Mouse (Mus musculus): ENCODE measurements around the gene G3bp1. TPM values are rescaled to one million over a fixed set of nuclear protein-coding genes. Genes with fewer than 3 reads are reported as not detected.

G3bp1 gene
- polyA plus RNA-seq, 1 experiment from 2014 or later, result 96.9 TPM

GRCm38 (mm10) chr11:55469923-55470691 lies 622 bp downstream of the G3bp1 start:
- H3K4me3 ChIP-seq (ENCODE audit: low read depth, low read length), result peak overlapping the region; percentile 91
- no peaks in the 10 kb centered on the region for H3K36me3 ChIP-seq (ENCODE audit: control insufficient read depth, insufficient read depth, low read length)
- H3K9me3 ChIP-seq (ENCODE audit: control insufficient read depth, low read length), result no peaks in the 10 kb centered on the region
- H3K27ac ChIP-seq (ENCODE audit: low read depth, low read length), result peak overlapping the region; percentile 86
- H3K4me2 ChIP-seq (ENCODE audit: low read depth, low read length), result peak overlapping the region; percentile 93
- H3K4me1 ChIP-seq (ENCODE audit: control insufficient read depth, insufficient read depth, low read length), result peaks cover 12% of the 10 kb centered on the region
- no peaks in the 10 kb centered on the region for H3K27me3 ChIP-seq (ENCODE audit: control insufficient read depth, insufficient read depth, low read length)
- 1% methylated on average over 38 of the region's 46 CpGs for WGBS
- ATAC-seq (ENCODE audit: low read depth), result peak; percentile 38; the same call in 1 of the 2 replicates
- peak overlapping the region; percentile 95 for H3K9ac ChIP-seq (replicated peaks; ENCODE audit: low read depth, low read length)

- 65% methylated on average over 8 of the region's 8 CpGs for WGBS
- peaks cover 12% of the 10 kb centered on the region for H3K4me1 ChIP-seq (ENCODE audit: control insufficient read depth, insufficient read depth, low read length)
- no peaks in the 10 kb centered on the region for H3K36me3 ChIP-seq (ENCODE audit: control insufficient read depth, insufficient read depth, low read length)
- peak overlapping the region; percentile 93 for H3K4me2 ChIP-seq (ENCODE audit: low read depth, low read length)
- H3K9me3 ChIP-seq (ENCODE audit: control insufficient read depth, low read length), result no peaks in the 10 kb centered on the region
- no peak for ATAC-seq (ENCODE audit: low read depth)
- H3K27ac ChIP-seq (ENCODE audit: low read depth, low read length), result no peak overlapping the region
- peak overlapping the region; percentile 91 for H3K4me3 ChIP-seq (ENCODE audit: low read depth, low read length)
- H3K9ac ChIP-seq (replicated peaks; ENCODE audit: low read depth, low read length), result peak overlapping the region; percentile 95
- H3K27me3 ChIP-seq (ENCODE audit: control insufficient read depth, insufficient read depth, low read length), result no peaks in the 10 kb centered on the region
These were observed 1.3 kb downstream of the G3bp1 start for GRCm38 (mm10) chr11:55470761-55471160.

- ATAC-seq (ENCODE audit: low read depth), result no peak
- H3K4me1 ChIP-seq (ENCODE audit: control insufficient read depth, insufficient read depth, low read length), result peaks cover 12% of the 10 kb centered on the region
- 96% methylated on average over 7 of the region's 7 CpGs for WGBS
- no peaks in the 10 kb centered on the region for H3K36me3 ChIP-seq (ENCODE audit: control insufficient read depth, insufficient read depth, low read length)
- no peaks in the 10 kb centered on the region for H3K27me3 ChIP-seq (ENCODE audit: control insufficient read depth, insufficient read depth, low read length)
- H3K9me3 ChIP-seq (ENCODE audit: control insufficient read depth, low read length), result no peaks in the 10 kb centered on the region
- H3K4me3 ChIP-seq (ENCODE audit: low read depth, low read length), result peak overlapping the region; percentile 91; the same call in 1 of the 2 replicates
- H3K27ac ChIP-seq (ENCODE audit: low read depth, low read length), result no peak overlapping the region
- no peak overlapping the region for H3K9ac ChIP-seq (replicated peaks; ENCODE audit: low read depth, low read length)
- peak overlapping the region; percentile 93; the same call in 1 of the 2 replicates for H3K4me2 ChIP-seq (ENCODE audit: low read depth, low read length)
These were observed 2.0 kb downstream of the G3bp1 start for GRCm38 (mm10) chr11:55471467-55471866.

GRCm38 (mm10) chr11:55473219-55473618 lies 3.7 kb downstream of the G3bp1 start:
- Histone ChIP-seq H3K4me2 (ENCODE audit: low read depth, low read length) (no peak overlapping the region), H3K27me3 (ENCODE audit: control insufficient read depth, insufficient read depth, low read length) (no peaks in the 10 kb centered on the region), H3K27ac (ENCODE audit: low read depth, low read length) (no peak overlapping the region), H3K9me3 (ENCODE audit: control insufficient read depth, low read length) (no peaks in the 10 kb centered on the region), H3K4me1 (ENCODE audit: control insufficient read depth, insufficient read depth, low read length) (peaks cover 12% of the 10 kb centered on the region), H3K9ac (replicated peaks; ENCODE audit: low read depth, low read length) (no peak overlapping the region), H3K4me3 (ENCODE audit: low read depth, low read length) (no peak overlapping the region), H3K36me3 (ENCODE audit: control insufficient read depth, insufficient read depth, low read length) (no peaks in the 10 kb centered on the region)
- no peak for ATAC-seq (ENCODE audit: low read depth)
- WGBS, result 95% methylated on average over 3 of the region's 3 CpGs

GRCm38 (mm10) chr11:55485443-55485842 lies 16.0 kb downstream of the G3bp1 start:
- ATAC-seq (ENCODE audit: low read depth), result no peak
- no peak overlapping the region for H3K4me2 ChIP-seq (ENCODE audit: low read depth, low read length)
- H3K4me1 ChIP-seq (ENCODE audit: control insufficient read depth, insufficient read depth, low read length), result no peaks in the 10 kb centered on the region
- no peak overlapping the region for H3K27ac ChIP-seq (ENCODE audit: low read depth, low read length)
- H3K9ac ChIP-seq (replicated peaks; ENCODE audit: low read depth, low read length), result no peak overlapping the region
- no peaks in the 10 kb centered on the region for H3K9me3 ChIP-seq (ENCODE audit: control insufficient read depth, low read length)
- 98% methylated on average over 7 of the region's 7 CpGs for WGBS
- no peaks in the 10 kb centered on the region for H3K27me3 ChIP-seq (ENCODE audit: control insufficient read depth, insufficient read depth, low read length)
- H3K36me3 ChIP-seq (ENCODE audit: control insufficient read depth, insufficient read depth, low read length), result peaks cover 40% of the 10 kb centered on the region
- no peak overlapping the region for H3K4me3 ChIP-seq (ENCODE audit: low read depth, low read length)

- no peaks in the 10 kb centered on the region for H3K27me3 ChIP-seq (ENCODE audit: control insufficient read depth, insufficient read depth, low read length)
- no peak overlapping the region for H3K4me3 ChIP-seq (ENCODE audit: low read depth, low read length)
- H3K27ac ChIP-seq (ENCODE audit: low read depth, low read length), result no peak overlapping the region
- no peaks in the 10 kb centered on the region for H3K4me1 ChIP-seq (ENCODE audit: control insufficient read depth, insufficient read depth, low read length)
- WGBS, result 91% methylated on average over 6 of the region's 6 CpGs
- H3K36me3 ChIP-seq (ENCODE audit: control insufficient read depth, insufficient read depth, low read length), result peaks cover 70% of the 10 kb centered on the region
- H3K9me3 ChIP-seq (ENCODE audit: control insufficient read depth, low read length), result no peaks in the 10 kb centered on the region
- H3K9ac ChIP-seq (replicated peaks; ENCODE audit: low read depth, low read length), result no peak overlapping the region
- no peak overlapping the region for H3K4me2 ChIP-seq (ENCODE audit: low read depth, low read length)
- no peak for ATAC-seq (ENCODE audit: low read depth)
These were observed 26.7 kb downstream of the G3bp1 start for GRCm38 (mm10) chr11:55496158-55496557.

- Histone ChIP-seq H3K4me3 (ENCODE audit: low read depth, low read length) (no peak overlapping the region), H3K9ac (replicated peaks; ENCODE audit: low read depth, low read length) (no peak overlapping the region), H3K27me3 (ENCODE audit: control insufficient read depth, insufficient read depth, low read length) (no peaks in the 10 kb centered on the region), H3K27ac (ENCODE audit: low read depth, low read length) (no peak overlapping the region), H3K9me3 (ENCODE audit: control insufficient read depth, low read length) (no peaks in the 10 kb centered on the region), H3K4me2 (ENCODE audit: low read depth, low read length) (no peak overlapping the region), H3K36me3 (ENCODE audit: control insufficient read depth, insufficient read depth, low read length) (peaks cover 57% of the 10 kb centered on the region), H3K4me1 (ENCODE audit: control insufficient read depth, insufficient read depth, low read length) (no peaks in the 10 kb centered on the region)
- ATAC-seq (ENCODE audit: low read depth), result 0 out of 2 replicates have a peak, but pooled peaks have one; percentile 68
- 75% methylated on average over 5 of the region's 5 CpGs for WGBS
These were observed 28.4 kb downstream of the G3bp1 start for GRCm38 (mm10) chr11:55497885-55498284.

GRCm38 (mm10) chr11:55501955-55502531 lies 32.6 kb downstream of the G3bp1 start:
- H3K36me3 ChIP-seq (ENCODE audit: control insufficient read depth, insufficient read depth, low read length), result peaks cover 26% of the 10 kb centered on the region
- H3K27ac ChIP-seq (ENCODE audit: low read depth, low read length), result no peak overlapping the region
- no peak overlapping the region for H3K4me2 ChIP-seq (ENCODE audit: low read depth, low read length)
- no peak for ATAC-seq (ENCODE audit: low read depth)
- no peak overlapping the region for H3K4me3 ChIP-seq (ENCODE audit: low read depth, low read length)
- no peaks in the 10 kb centered on the region for H3K27me3 ChIP-seq (ENCODE audit: control insufficient read depth, insufficient read depth, low read length)
- H3K9me3 ChIP-seq (ENCODE audit: control insufficient read depth, low read length), result no peaks in the 10 kb centered on the region
- no peaks in the 10 kb centered on the region for H3K4me1 ChIP-seq (ENCODE audit: control insufficient read depth, insufficient read depth, low read length)
- 79% methylated on average over 8 of the region's 8 CpGs for WGBS
- H3K9ac ChIP-seq (replicated peaks; ENCODE audit: low read depth, low read length), result no peak overlapping the region

- Histone ChIP-seq H3K4me2 (ENCODE audit: low read depth, low read length) (no peak overlapping the region), H3K4me3 (ENCODE audit: low read depth, low read length) (no peak overlapping the region), H3K9ac (replicated peaks; ENCODE audit: low read depth, low read length) (no peak overlapping the region), H3K36me3 (ENCODE audit: control insufficient read depth, insufficient read depth, low read length) (peaks cover 20% of the 10 kb centered on the region), H3K27me3 (ENCODE audit: control insufficient read depth, insufficient read depth, low read length) (no peaks in the 10 kb centered on the region), H3K9me3 (ENCODE audit: control insufficient read depth, low read length) (no peaks in the 10 kb centered on the region), H3K4me1 (ENCODE audit: control insufficient read depth, insufficient read depth, low read length) (no peaks in the 10 kb centered on the region), H3K27ac (ENCODE audit: low read depth, low read length) (no peak overlapping the region)
- no peak for ATAC-seq (ENCODE audit: low read depth)
- whole genome bisulfite sequencing, result 64% methylated on average over 5 of the region's 5 CpGs
These were observed 33.4 kb downstream of the G3bp1 start for GRCm38 (mm10) chr11:55502886-55503285.
